ENCODE assay signal across 10 mouse cellular contexts in genomic region chr8:90957711-90958110, GRCm38 (mm10).
DNase-seq lines count a peak whose midpoint lies in the region; ATAC-seq and TF ChIP-seq lines count a peak whose summit lies in the region.
"Had no signal": no experiment of that assay in that cellular context is flagged by ENCODE, and none has a peak within 500 bp of the region (broad histone marks: within the 10 kb centered on the region; RNA-seq: fewer than 3 reads in every experiment).

No protein-coding gene starts in this region.

- H3K4me3 ChIP-seq in kidney, postnatal 0 days (replicated peaks; ENCODE audit: low read depth, low read length), result no peak overlapping the region
- H3K4me3 ChIP-seq in embryonic facial prominence, embryonic 13.5 days, result peak overlapping the region; percentile 44; the same call in 1 of the 2 replicates
- H3K4me3 ChIP-seq in hindbrain, embryonic 10.5 days, result peak overlapping the region; percentile 60
- H3K4me3 ChIP-seq in midbrain, embryonic 16.5 days (ENCODE audit: low read depth, low read length), result peak overlapping the region; percentile 51

- no peak for TF ChIP-seq CTCF in kidney, postnatal 0 days (IDR thresholded peaks at IDR 0.05; ENCODE audit: low read depth)

- H3K4me2 ChIP-seq in kidney, postnatal 0 days (ENCODE audit: low read length), result peak overlapping the region; percentile 68; the same call in 1 of the 2 replicates
- peak overlapping the region; percentile 69 for H3K4me2 ChIP-seq in embryonic facial prominence, embryonic 13.5 days
- peak overlapping the region; percentile 94 for H3K4me2 ChIP-seq in midbrain, embryonic 16.5 days (ENCODE audit: low read length)

- H3K9me3 ChIP-seq in kidney, postnatal 0 days (replicated peaks; ENCODE audit: low read length), result no peaks in the 10 kb centered on the region
- no peaks in the 10 kb centered on the region for H3K9me3 ChIP-seq in embryonic facial prominence, embryonic 13.5 days
- no peaks in the 10 kb centered on the region for H3K9me3 ChIP-seq in hindbrain, embryonic 10.5 days
- no peaks in the 10 kb centered on the region for H3K9me3 ChIP-seq in midbrain, embryonic 16.5 days (replicated peaks; ENCODE audit: control insufficient read depth, low read length, poor library complexity, severe bottlenecking)

- H3K36me3 ChIP-seq in kidney, postnatal 0 days (ENCODE audit: insufficient read depth, low read length), result no peaks in the 10 kb centered on the region
- H3K36me3 ChIP-seq in embryonic facial prominence, embryonic 13.5 days, result peaks cover 4% of the 10 kb centered on the region; the same call in 1 of the 2 replicates
- peaks cover 15% of the 10 kb centered on the region; the same call in 1 of the 2 replicates for H3K36me3 ChIP-seq in hindbrain, embryonic 10.5 days
- no peaks in the 10 kb centered on the region for H3K36me3 ChIP-seq in midbrain, embryonic 16.5 days (ENCODE audit: control insufficient read depth, insufficient read depth, low read length)

- H3K27ac ChIP-seq in kidney, postnatal 0 days, result no peak overlapping the region
- no peak overlapping the region for H3K27ac ChIP-seq in embryonic facial prominence, embryonic 13.5 days
- H3K27ac ChIP-seq in hindbrain, embryonic 10.5 days, result no peak overlapping the region
- no peak overlapping the region for H3K27ac ChIP-seq in midbrain, embryonic 16.5 days (ENCODE audit: low read length)

- no peak for ATAC-seq in kidney, postnatal 0 days (replicated peaks; ENCODE audit: low FRiP score, low read depth)
- no peak for ATAC-seq in embryonic facial prominence, embryonic 13.5 days (ENCODE audit: insufficient number of reproducible peaks, insufficient read depth, low FRiP score, low TSS enrichment, low read depth)
- ATAC-seq in midbrain, embryonic 16.5 days, result no peak

- no peak overlapping the region for H3K9ac ChIP-seq in kidney, postnatal 0 days (ENCODE audit: low read depth, low read length)
- no peak overlapping the region for H3K9ac ChIP-seq in embryonic facial prominence, embryonic 13.5 days
- 0 out of 2 replicates have a peak overlapping the region, but pooled peaks have one; percentile 41 for H3K9ac ChIP-seq in midbrain, embryonic 16.5 days (ENCODE audit: low read depth, low read length)

- H3K4me1 ChIP-seq in kidney, postnatal 0 days (replicated peaks; ENCODE audit: insufficient read depth, low read length), result peaks cover 7% of the 10 kb centered on the region; the same call in 1 of the 2 replicates
- peaks cover 33% of the 10 kb centered on the region for H3K4me1 ChIP-seq in embryonic facial prominence, embryonic 13.5 days
- H3K4me1 ChIP-seq in hindbrain, embryonic 10.5 days (replicated peaks), result peaks cover 54% of the 10 kb centered on the region
- H3K4me1 ChIP-seq in midbrain, embryonic 16.5 days (ENCODE audit: control insufficient read depth, insufficient read depth, low read length), result peaks cover 39% of the 10 kb centered on the region

- no peaks in the 10 kb centered on the region for H3K27me3 ChIP-seq in kidney, postnatal 0 days (ENCODE audit: insufficient read depth, low read length)
- H3K27me3 ChIP-seq in embryonic facial prominence, embryonic 13.5 days, result no peaks in the 10 kb centered on the region
- H3K27me3 ChIP-seq in hindbrain, embryonic 10.5 days (ENCODE audit: insufficient read depth, poor library complexity, severe bottlenecking), result no peaks in the 10 kb centered on the region
- H3K27me3 ChIP-seq in midbrain, embryonic 16.5 days (ENCODE audit: control insufficient read depth, insufficient read depth, low read depth, low read length), result no peaks in the 10 kb centered on the region

- DNase-seq in kidney, postnatal 0 days (ENCODE audit: low spot score), result no peak
- DNase-seq in kidney, adult 11 months, result no peak
- no peak for DNase-seq in hindbrain, embryonic 10.5 days (ENCODE audit: low spot score)
- no peak for DNase-seq in ovary, postnatal 36 days (ENCODE audit: low spot score)
- DNase-seq in right cerebral cortex, postnatal 36 days (ENCODE audit: low spot score in 2 of 2), result no peak
- no peak for DNase-seq in heart, postnatal 4 days
- DNase-seq: cerebellum, adult 11-12 months; lung, adult 2 months had no signal
